Comparison of ENCODE assay signal across 7 mouse cellular contexts in genomic region chr5:136442238-136443187, GRCm38 (mm10).
DNase-seq lines count a peak whose midpoint lies in the region; ATAC-seq and TF ChIP-seq lines count a peak whose summit lies in the region.

No protein-coding gene starts in this region.

- no peaks in the 10 kb centered on the region for H3K36me3 ChIP-seq in liver, adult 2 months (ENCODE audit: control insufficient read depth, insufficient read depth, low read length)
- H3K36me3 ChIP-seq in liver, embryonic 12.5 days, result no peaks in the 10 kb centered on the region
- no peaks in the 10 kb centered on the region for H3K36me3 ChIP-seq in forebrain, postnatal 0 days (ENCODE audit: insufficient read depth)

- TF ChIP-seq POLR2A in liver, adult 2 months (IDR thresholded peaks at IDR 0.05; ENCODE audit: extremely low read depth, insufficient read depth, low read length), result no peak

- H3K4me3 ChIP-seq in liver, adult 2 months (ENCODE audit: insufficient read depth, low read depth, low read length), result no peak overlapping the region
- no peak overlapping the region for H3K4me3 ChIP-seq in liver, embryonic 12.5 days
- H3K4me3 ChIP-seq in forebrain, postnatal 0 days (ENCODE audit: low read depth, low read length), result no peak overlapping the region

- peak; percentile 95 for DNase-seq in liver, adult 2 months (ENCODE audit: extremely low read depth, low read depth, low spot score)
- DNase-seq in forebrain, postnatal 0 days, result peak; percentile 79
- peak; percentile 70 to 72 for DNase-seq in kidney, adult 8-10 months
- DNase-seq in thymus, adult 18-20 months, result peak; percentile 54 to 66
- no peak for DNase-seq in adrenal gland, adult 18-20 months (ENCODE audit: low spot score in 2 of 2)
- DNase-seq in left cerebral cortex, postnatal 25 days (ENCODE audit: low spot score in 2 of 2), result no peak

- no peaks in the 10 kb centered on the region for H3K27me3 ChIP-seq in liver, adult 2 months (ENCODE audit: control insufficient read depth, insufficient read depth, low read length)
- H3K27me3 ChIP-seq in liver, embryonic 12.5 days (replicated peaks), result no peaks in the 10 kb centered on the region
- no peaks in the 10 kb centered on the region for H3K27me3 ChIP-seq in forebrain, postnatal 0 days (ENCODE audit: insufficient read depth, low read length)

- H3K79me2 ChIP-seq in liver, adult 2 months (ENCODE audit: control insufficient read depth, insufficient read depth, low read length), result peaks cover 7% of the 10 kb centered on the region; the same call in 1 of the 2 replicates

- 60% methylated on average over 11 of the region's 11 CpGs for WGBS in liver, adult 2 months
- WGBS in liver, embryonic 12.5 days (ENCODE audit: insufficient replicate concordance), result 68% methylated on average over 11 of the region's 11 CpGs
- WGBS in forebrain, postnatal 0 days, result 34% methylated on average over 11 of the region's 11 CpGs

- H3K4me1 ChIP-seq in liver, adult 2 months (ENCODE audit: control insufficient read depth, insufficient read depth, low read length), result peaks cover 3% of the 10 kb centered on the region; the same call in 1 of the 2 replicates
- H3K4me1 ChIP-seq in liver, embryonic 12.5 days, result 0 out of 2 replicates have a peak, but pooled peaks cover 3% of the 10 kb centered on the region
- H3K4me1 ChIP-seq in forebrain, postnatal 0 days (ENCODE audit: insufficient read depth), result 0 out of 2 replicates have a peak, but pooled peaks cover 7% of the 10 kb centered on the region

- no peak overlapping the region for H3K9ac ChIP-seq in liver, adult 2 months (ENCODE audit: low read depth, low read length)
- H3K9ac ChIP-seq in liver, embryonic 12.5 days, result no peak overlapping the region
- no peak overlapping the region for H3K9ac ChIP-seq in forebrain, postnatal 0 days

- H3K9me3 ChIP-seq in liver, embryonic 12.5 days (replicated peaks), result no peaks in the 10 kb centered on the region
- H3K9me3 ChIP-seq in forebrain, postnatal 0 days (ENCODE audit: low read length), result no peaks in the 10 kb centered on the region

- intact Hi-C loops in left cerebral cortex, postnatal 25 days (cut with DNase I), result no loop called here

- no peak for ATAC-seq in liver, embryonic 12.5 days
- peak; percentile 92 for ATAC-seq in forebrain, postnatal 0 days

- no peak overlapping the region for H3K27ac ChIP-seq in liver, adult 2 months (replicated peaks; ENCODE audit: insufficient read depth, low read depth, low read length)
- no peak overlapping the region for H3K27ac ChIP-seq in liver, embryonic 12.5 days
- H3K27ac ChIP-seq in forebrain, postnatal 0 days (ENCODE audit: low read depth, low read length), result peak overlapping the region; percentile 77

- no peak overlapping the region for H3K4me2 ChIP-seq in liver, embryonic 12.5 days
- no peak overlapping the region for H3K4me2 ChIP-seq in forebrain, postnatal 0 days (ENCODE audit: low read depth)

- TF ChIP-seq CTCF in liver, adult 2 months (IDR thresholded peaks at IDR 0.05; ENCODE audit: low read depth, low read length), result no peak
- no peak for TF ChIP-seq CTCF in forebrain, postnatal 0 days (IDR thresholded peaks at IDR 0.05; ENCODE audit: low read depth)

Comparison
In these comparisons a context has a peak if more than half of its experiments do, and no peak if none do; other contexts are left out.
1. DNase-seq: peak in liver, adult 2 months (single experiment), forebrain, postnatal 0 days (single experiment), kidney, adult 8-10 months (2 of 2) and thymus, adult 18-20 months (2 of 2); none in adrenal gland, adult 18-20 months (0 of 2) and left cerebral cortex, postnatal 25 days (0 of 2).